Mouse (Mus musculus): ENCODE data around the gene Pate4.

- TF ChIP-seq UBTF (IDR thresholded peaks at IDR 0.05; ENCODE audit: low read depth, low read length), result no peak
- no peak for TF ChIP-seq CTCF (conservative IDR thresholded peaks at IDR 0.05 in 1 of 2, IDR thresholded peaks at IDR 0.05 in 1 of 2; ENCODE audit: low read depth in 2 of 2, low read length in 2 of 2)
- TF ChIP-seq E2F4 (IDR thresholded peaks at IDR 0.05; ENCODE audit: insufficient replicate concordance, low read depth, low read length), result no peak
- no peak for TF ChIP-seq SIN3A (IDR thresholded peaks at IDR 0.05; ENCODE audit: low read length)
- no peak for TF ChIP-seq USF2 (conservative IDR thresholded peaks at IDR 0.05; ENCODE audit: low read depth, low read length)
- TF ChIP-seq POLR2AphosphoS2 (IDR thresholded peaks at IDR 0.05; ENCODE audit: low read depth, low read length), result no peak
Observed at GRCm38 (mm10) chr9:35558257-35559008, 53.3 kb downstream of the Pate4 start, which contains the start of the genes Ddx25 and Pus3.
